Mouse (Mus musculus) lung, embryonic 14.5 days (tissue): ENCODE results near the gene Actr3. TPM values are rescaled to one million over a fixed set of nuclear protein-coding genes. Genes with fewer than 3 reads are reported as not detected.

ENCODE experiments used
- ATAC-seq: fragments of 200-750 bp; cut with Nextera tagmentation; 2 replicates; pipeline ENCODE4 v1.8.0; 2017; ENCODE audit warnings: mild to moderate bottlenecking, moderate TSS enrichment, moderate library complexity; ENCODE audit not compliant: insufficient read depth
- DNase-seq: peaks from one replicate; pipeline ENCODE4 v3.0.0-alpha.2; 2015
- H3K27ac ChIP-seq: fragments of 300-500 bp; sonication (generic); 2 replicates; pipeline ENCODE4 v1.5.1; 2014; ENCODE audit warnings: low read depth, mild to moderate bottlenecking, moderate library complexity
- H3K27me3 ChIP-seq: fragments of 300-500 bp; sonication (generic); 2 replicates; pipeline ENCODE4 v1.6.1; 2014; ENCODE audit warnings: low read length, control low read depth; ENCODE audit not compliant: insufficient read depth
- H3K36me3 ChIP-seq: fragments of 300-500 bp; sonication (generic); 2 replicates; pipeline ENCODE4 v1.6.1; 2014; ENCODE audit warnings: control low read depth; ENCODE audit not compliant: insufficient read depth
- H3K4me1 ChIP-seq: fragments of 300-500 bp; sonication (generic); 2 replicates; pipeline ENCODE4 v1.6.1; 2014; ENCODE audit warnings: antibody characterized with exemption, control low read depth; ENCODE audit not compliant: insufficient read depth
- H3K4me2 ChIP-seq: fragments of 300-500 bp; sonication (generic); 2 replicates; pipeline ENCODE4 v1.6.1; 2014; ENCODE audit warnings: mild to moderate bottlenecking
- H3K4me3 ChIP-seq: fragments of 300-500 bp; sonication (generic); 2 replicates; pipeline ENCODE4 v1.5.1; 2014; ENCODE audit warnings: low read depth, low read length
- H3K9ac ChIP-seq: fragments of 300-500 bp; sonication (generic); 2 replicates; pipeline ENCODE4 v1.6.1; 2014
- H3K9me3 ChIP-seq: fragments of 300-500 bp; sonication (generic); 2 replicates; pipeline ENCODE4 v1.6.1; 2016; ENCODE audit warnings: low read depth, low read length, control low read depth
- CTCF ChIP-seq: IDR thresholded peaks from 2 replicates; pipeline ENCODE4 v1.5.1; 2016; ENCODE audit warnings: antibody characterized with exemption, low read depth
- WGBS: fragments of 180-500 bp; shearing (Covaris S2); extraction: QIAGEN DNeasy Blood & Tissue Kit; methylation state at CpG from one replicate; pipeline ENCODE4 v1.1.7; 2014; 5-methylcytosine and 5-hydroxymethylcytosine counted together
- polyA plus RNA-seq: library from polyadenylated mRNA; unstranded; fragments of >200 nt; fragmentation: Nextera tagmentation; extraction: Ambion mirVana; gene quantifications from 2 replicates; pipeline ENCODE4 v1.2.1, GENCODE M21; 2014

Actr3 gene
- polyA plus RNA-seq, 1 experiment from 2014 or later, result 342 TPM

- no peaks in the 10 kb centered on the region for H3K9me3 ChIP-seq
- no peak for DNase-seq
- H3K4me3 ChIP-seq, result no peak overlapping the region
- no peak for ATAC-seq
- H3K9ac ChIP-seq, result no peak overlapping the region
- no peak for TF ChIP-seq CTCF
- no peaks in the 10 kb centered on the region for H3K27me3 ChIP-seq
- no peak overlapping the region for H3K4me2 ChIP-seq
- no peaks in the 10 kb centered on the region for H3K36me3 ChIP-seq
- no peaks in the 10 kb centered on the region for H3K4me1 ChIP-seq
- WGBS, result 74% methylated on average over 4 of the region's 4 CpGs
- no peak overlapping the region for H3K27ac ChIP-seq
Observed at GRCm38 (mm10) chr1:125473126-125473666, 37.7 kb upstream of the Actr3 start.

- DNase-seq (no peak), ATAC-seq (no peak)
- no peak for TF ChIP-seq CTCF
- H3K27me3 ChIP-seq, result no peaks in the 10 kb centered on the region
- H3K4me3 ChIP-seq, result no peak overlapping the region
- no peak overlapping the region for H3K4me2 ChIP-seq
- no peaks in the 10 kb centered on the region for H3K36me3 ChIP-seq
- no peaks in the 10 kb centered on the region for H3K9me3 ChIP-seq
- H3K9ac ChIP-seq, result no peak overlapping the region
- no peak overlapping the region for H3K27ac ChIP-seq
- H3K4me1 ChIP-seq, result no peaks in the 10 kb centered on the region
- 63% methylated on average over 4 of the region's 4 CpGs for WGBS
Observed at GRCm38 (mm10) chr1:125470805-125471648, 35.5 kb upstream of the Actr3 start.

- Histone ChIP-seq H3K27ac (no peak overlapping the region), H3K27me3 (no peaks in the 10 kb centered on the region), H3K4me2 (no peak overlapping the region), H3K4me3 (no peak overlapping the region), H3K9ac (no peak overlapping the region), H3K36me3 (no peaks in the 10 kb centered on the region), H3K4me1 (no peaks in the 10 kb centered on the region), H3K9me3 (no peaks in the 10 kb centered on the region)
- 82% methylated on average over 4 of the region's 4 CpGs for WGBS
- no peak for ATAC-seq
- no peak for TF ChIP-seq CTCF
- DNase-seq, result no peak
Observed at GRCm38 (mm10) chr1:125467936-125468335, 32.4 kb upstream of the Actr3 start.

- Histone ChIP-seq H3K27ac (no peak overlapping the region), H3K4me2 (peak overlapping the region; percentile 15; the same call in 1 of the 2 replicates), H3K36me3 (no peaks in the 10 kb centered on the region), H3K27me3 (no peaks in the 10 kb centered on the region), H3K9me3 (no peaks in the 10 kb centered on the region), H3K4me1 (no peaks in the 10 kb centered on the region), H3K4me3 (no peak overlapping the region), H3K9ac (no peak overlapping the region)
- ATAC-seq (peak; percentile 71; the same call in 1 of the 2 replicates), DNase-seq (peak; percentile 48)
- no peak for TF ChIP-seq CTCF
- WGBS, result 26% methylated on average over 10 of the region's 10 CpGs
Observed at GRCm38 (mm10) chr1:125466621-125467257, 31.2 kb upstream of the Actr3 start.

- no peaks in the 10 kb centered on the region for H3K4me1 ChIP-seq
- ATAC-seq, result no peak
- no peaks in the 10 kb centered on the region for H3K36me3 ChIP-seq
Observed at GRCm38 (mm10) chr1:125464011-125464410, 28.5 kb upstream of the Actr3 start.

GRCm38 (mm10) chr1:125463349-125463748 lies 27.8 kb upstream of the Actr3 start:
- H3K27me3 ChIP-seq, result no peaks in the 10 kb centered on the region
- no peak overlapping the region for H3K9ac ChIP-seq
- H3K27ac ChIP-seq, result no peak overlapping the region
- H3K4me3 ChIP-seq, result no peak overlapping the region
- no peak for ATAC-seq
- H3K4me2 ChIP-seq, result no peak overlapping the region
- no peak for DNase-seq
- 62% methylated on average over 2 of the region's 2 CpGs for WGBS
- no peaks in the 10 kb centered on the region; the same call in 1 of the 2 replicates for H3K4me1 ChIP-seq
- no peak for TF ChIP-seq CTCF
- H3K9me3 ChIP-seq, result no peaks in the 10 kb centered on the region
- H3K36me3 ChIP-seq, result no peaks in the 10 kb centered on the region

More at GRCm38 (mm10) chr1:125464011-125464410, 28.5 kb upstream of the Actr3 start:
- DNase-seq, result no peak
- no peak overlapping the region for H3K4me2 ChIP-seq
- no peaks in the 10 kb centered on the region for H3K27me3 ChIP-seq
- H3K9ac ChIP-seq, result no peak overlapping the region
- H3K27ac ChIP-seq, result no peak overlapping the region
- WGBS, result 87% methylated on average over 4 of the region's 4 CpGs
- H3K9me3 ChIP-seq, result no peaks in the 10 kb centered on the region
- TF ChIP-seq CTCF, result no peak
- no peak overlapping the region for H3K4me3 ChIP-seq

- no peak for TF ChIP-seq CTCF
- no peak for DNase-seq
- H3K4me3 ChIP-seq, result no peak overlapping the region
Observed at GRCm38 (mm10) chr1:125462917-125463316, 27.4 kb upstream of the Actr3 start.

More at GRCm38 (mm10) chr1:125462917-125463316, 27.4 kb upstream of the Actr3 start:
- 70% methylated on average over 1 of the region's 1 CpGs for WGBS
- Histone ChIP-seq H3K4me1 (no peaks in the 10 kb centered on the region; the same call in 1 of the 2 replicates), H3K9ac (no peak overlapping the region), H3K27me3 (no peaks in the 10 kb centered on the region), H3K9me3 (no peaks in the 10 kb centered on the region), H3K27ac (no peak overlapping the region), H3K36me3 (no peaks in the 10 kb centered on the region), H3K4me2 (no peak overlapping the region)
- ATAC-seq, result no peak
